Mouse (Mus musculus) hindlimb bud, embryonic 11.5 days (tissue): ENCODE results near the gene Rnf39.

Source experiments
- DNase-seq: peaks from one replicate; pipeline ENCODE4 v3.0.0-alpha.2; 2012; ENCODE audit warnings: low read depth, low spot score; ENCODE audit errors: extremely low spot score

The Rnf39 gene

GRCm38 (mm10) chr17:36938056-36938455 lies 4.7 kb upstream of the Rnf39 start:
- DNase-seq: no peak

DNA sequence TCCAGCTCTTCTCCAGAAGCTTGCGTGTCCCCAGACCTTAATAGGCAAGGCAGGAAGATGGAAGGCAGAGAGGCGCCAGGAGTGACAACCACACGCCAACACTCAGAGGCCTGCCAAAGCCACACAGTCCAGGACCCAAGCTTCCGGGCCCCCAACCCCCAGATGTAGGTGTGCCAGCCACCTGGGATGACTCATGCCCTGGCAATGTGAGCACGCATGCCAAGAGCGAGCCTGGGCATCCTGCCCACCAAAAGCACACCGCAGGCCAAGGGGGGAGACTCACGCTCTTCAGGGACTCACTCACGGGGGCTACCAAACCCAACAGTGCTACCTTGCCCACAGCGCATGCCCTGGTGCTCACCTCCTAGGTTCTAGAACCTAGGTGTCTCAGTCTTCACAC lies 327 bp upstream of the Rnf39 start:
- no peak for DNase-seq

GRCm38 (mm10) chr17:36943691-36944090 lies 973 bp downstream of the Rnf39 start:
- DNase-seq: no peak

DNA sequence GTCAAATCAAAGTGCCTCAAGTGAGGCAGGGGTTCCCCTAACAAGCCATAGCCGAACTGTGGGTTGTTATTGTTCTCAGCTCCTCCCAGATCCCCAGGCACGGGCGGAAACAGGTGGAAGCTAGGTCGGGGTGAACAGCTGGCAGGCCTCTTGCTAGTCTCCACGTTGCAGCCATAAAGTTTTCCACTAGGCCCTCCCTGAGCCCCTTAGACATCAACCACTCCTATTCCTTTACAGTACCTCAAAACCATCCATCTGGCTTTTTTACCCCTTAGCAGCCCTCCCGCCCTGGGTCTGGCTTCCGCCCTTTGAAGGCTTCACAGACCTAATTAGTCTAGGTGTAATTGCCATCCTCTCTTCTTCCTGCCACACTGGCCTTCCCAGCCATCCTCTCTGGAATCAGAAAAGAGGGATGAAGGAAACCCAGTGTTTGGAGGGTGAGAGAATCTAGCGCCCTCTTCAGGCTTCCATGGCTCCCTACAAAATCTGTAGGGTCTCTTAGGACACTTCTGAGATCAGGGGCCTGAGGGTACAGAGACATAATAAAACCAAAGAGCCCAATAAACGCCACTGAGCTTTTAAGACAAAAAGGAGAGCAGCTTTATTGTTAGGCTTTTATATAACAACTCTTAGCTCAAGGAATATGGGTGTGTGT lies 1.5 kb downstream of the Rnf39 start:
- DNase-seq: no peak

GRCm38 (mm10) chr17:36947051-36947819 lies 4.5 kb downstream of the Rnf39 start:
- DNase-seq: no peak

DNA sequence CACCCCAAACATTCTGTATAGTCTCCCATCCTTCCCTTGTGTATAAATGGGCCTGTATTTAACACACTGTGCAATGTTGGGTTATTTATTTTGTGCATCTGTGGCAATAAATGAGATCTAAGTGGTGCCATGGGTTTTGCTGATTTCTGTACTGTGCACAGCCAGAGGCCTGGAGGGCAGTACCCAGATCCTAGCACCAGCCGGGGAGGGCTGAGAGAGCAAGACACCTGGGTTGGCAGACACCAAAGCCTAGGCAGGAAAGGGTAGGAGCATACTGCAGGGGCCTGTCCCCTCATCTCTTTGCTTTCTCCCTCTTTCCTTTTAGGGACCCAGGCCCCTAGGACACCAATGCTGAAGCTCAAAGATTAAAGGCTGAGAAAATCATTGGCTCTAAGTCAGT lies 5.6 kb downstream of the Rnf39 start:
- no peak for DNase-seq

DNA sequence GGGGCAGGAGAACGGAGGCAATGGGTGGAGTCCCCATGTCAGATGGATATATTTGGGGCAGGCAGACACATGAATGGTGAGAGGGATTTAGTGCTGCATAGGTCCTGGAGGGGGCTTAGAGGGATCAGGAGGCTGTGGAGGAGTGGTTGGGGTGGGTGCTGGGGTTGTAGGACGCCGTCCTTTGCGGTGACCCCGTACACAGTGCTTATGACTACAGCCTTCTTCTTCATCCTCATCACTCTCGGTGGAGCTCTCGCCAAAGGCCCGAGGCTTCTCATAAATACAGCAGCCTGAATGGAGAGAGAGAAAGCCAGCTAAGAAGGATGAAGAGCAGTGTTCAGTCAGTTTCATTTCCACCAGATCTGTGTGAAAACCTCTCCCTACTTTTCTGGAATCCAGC lies 6.5 kb downstream of the Rnf39 start:
- DNase-seq: no peak

DNA sequence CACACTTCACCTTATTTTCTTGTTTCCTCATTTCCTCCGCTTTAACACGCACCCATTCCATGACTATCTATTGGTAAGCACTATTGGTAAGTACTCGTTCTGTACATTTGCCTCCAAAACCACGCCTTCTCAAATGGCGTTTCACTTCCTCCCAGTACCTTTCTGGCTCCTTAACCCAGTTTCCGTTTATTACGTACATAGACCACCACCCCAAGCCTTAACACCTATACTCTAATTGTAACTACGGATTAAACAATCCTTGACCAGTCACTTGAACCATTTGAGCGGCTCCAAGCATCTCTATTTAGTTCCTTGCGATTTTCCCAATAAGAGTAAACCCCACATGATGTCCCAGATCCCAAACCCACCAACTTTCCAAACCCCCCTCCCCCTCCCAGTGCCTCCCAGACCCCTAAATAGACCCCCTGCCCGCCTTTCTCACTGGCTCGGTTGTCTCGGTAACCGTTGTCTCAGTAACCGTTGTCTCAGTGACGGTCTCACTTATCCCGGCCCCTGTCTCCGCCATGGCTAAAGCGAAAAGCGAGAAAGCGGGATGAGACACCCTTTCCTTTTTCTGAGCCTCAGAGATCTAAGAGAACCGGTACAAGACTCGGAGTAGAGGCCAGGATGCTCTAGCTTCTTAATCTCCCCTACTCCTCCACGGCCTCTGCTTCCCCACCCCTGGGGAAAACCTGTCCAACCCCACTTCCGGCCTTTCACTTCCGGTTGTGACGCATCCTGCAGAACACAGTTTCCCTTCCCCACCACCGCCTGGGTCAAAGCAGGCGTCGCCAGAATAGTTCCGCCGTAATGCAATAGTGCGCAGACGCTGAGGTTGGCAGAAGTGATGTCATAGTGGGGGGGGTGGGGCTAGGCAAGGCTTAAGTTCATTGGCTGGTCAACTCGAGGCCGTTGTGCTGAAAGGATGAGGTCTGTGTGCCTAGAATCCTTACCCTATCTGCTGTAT lies 8.5 kb downstream of the Rnf39 start, which contains the start of gene Ppp1r11:
Ppp1r11 (minus strand) TSS at position 761 of the 967 bp plus-strand sequence.
- peak; percentile 96 for DNase-seq

DNA sequence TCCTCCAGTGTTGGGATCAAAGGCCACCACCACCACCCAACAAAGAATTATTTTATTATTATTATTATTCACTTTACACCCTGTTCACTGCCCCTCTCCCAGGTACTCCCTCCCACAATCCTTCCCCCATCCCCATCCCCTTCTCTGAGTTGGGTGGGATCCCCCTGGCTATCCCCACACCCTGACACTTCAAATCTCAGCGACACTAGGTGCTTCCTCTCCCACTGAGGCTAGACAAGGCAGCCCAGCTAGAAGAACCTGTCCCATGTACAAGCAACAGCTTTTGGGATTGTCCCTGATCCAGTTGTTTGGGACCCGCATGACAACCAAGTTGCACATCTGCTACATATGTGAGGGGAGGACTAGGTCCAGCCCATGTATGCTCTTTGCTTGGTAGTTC lies 9.9 kb downstream of the Rnf39 start:
- no peak for DNase-seq

DNA sequence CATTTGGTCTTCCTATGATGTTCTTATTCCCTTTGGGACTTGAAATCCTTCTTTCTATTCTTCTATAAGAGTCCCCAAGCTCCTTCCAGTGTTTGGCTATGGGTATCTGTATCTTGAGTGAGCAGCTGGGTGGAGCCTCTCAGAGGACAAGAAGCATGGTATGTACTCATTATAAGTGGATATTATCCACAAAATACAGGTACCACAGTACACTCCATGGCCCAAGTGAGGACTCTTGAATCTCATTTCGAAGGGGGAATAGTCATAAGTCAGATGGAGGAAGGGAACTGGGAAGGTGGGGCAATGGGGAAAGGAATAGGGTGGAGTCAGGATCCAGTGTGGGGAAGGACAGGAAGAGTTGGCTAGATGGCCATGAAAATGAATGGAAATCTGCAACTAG lies 10.3 kb downstream of the Rnf39 start:
- no peak for DNase-seq

DNA sequence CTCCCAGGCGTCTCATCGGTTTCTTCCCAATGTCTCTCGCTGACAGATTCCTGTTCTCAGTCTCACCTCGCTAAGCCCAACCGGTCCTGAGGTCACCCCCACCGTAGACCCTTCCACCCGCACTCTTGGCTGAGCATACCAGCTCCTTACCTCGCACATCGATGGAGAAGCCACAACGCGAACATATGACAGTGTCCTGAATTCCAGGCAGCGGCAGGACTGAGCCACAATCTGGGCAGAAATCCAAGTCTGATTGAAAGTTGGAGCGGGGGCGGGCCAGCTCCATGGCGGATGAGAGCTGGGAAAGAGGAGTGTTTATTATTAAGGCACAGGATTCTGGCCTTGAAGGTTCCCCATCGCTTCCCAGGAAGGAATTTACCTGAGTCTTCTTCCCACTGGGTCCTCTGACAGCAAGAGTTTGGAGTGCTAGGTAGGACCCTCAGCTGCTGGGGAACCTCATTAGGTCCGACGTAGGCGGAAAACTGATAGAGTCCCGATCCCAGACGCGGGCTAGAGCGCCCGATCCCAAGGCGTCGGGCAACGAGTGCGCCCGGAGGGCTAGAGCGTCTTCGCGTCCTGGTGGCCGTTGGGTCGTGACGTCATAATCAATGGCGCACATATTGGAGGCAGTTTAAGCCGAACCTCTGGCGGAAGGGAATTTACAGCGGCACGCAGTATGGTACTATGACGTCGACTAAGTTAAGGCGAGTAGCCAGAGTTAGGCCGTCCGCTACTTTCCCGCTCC lies 15.5 kb downstream of the Rnf39 start, which contains the start of the genes Znrd1 and Znrd1as:
Znrd1 (minus strand) TSS at position 561 of the 745 bp plus-strand sequence.
Znrd1as (plus strand) TSS at position 594 of the 745 bp plus-strand sequence.
- DNase-seq: peak; percentile 96

DNA sequence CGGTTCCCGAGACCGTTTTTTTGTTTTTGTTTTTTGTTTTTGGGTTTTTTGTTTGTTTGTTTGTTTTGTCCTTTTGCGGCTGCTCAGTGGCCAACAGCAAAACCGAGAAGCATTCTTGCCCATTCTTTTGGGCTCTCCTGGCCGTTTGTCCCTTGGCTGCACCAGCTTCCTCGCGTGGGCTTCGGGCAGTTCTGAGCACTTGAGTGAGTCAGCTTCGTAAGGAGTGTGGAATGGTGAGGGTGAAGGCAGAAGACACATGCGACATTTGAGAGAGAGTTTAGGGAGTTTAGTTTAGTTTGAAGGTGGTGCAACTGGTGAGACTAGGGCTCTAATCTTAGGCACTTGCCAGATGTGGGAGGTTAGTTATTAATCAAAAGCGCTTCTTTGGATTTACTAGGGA lies 16.2 kb downstream of the Rnf39 start:
- no peak for DNase-seq

DNA sequence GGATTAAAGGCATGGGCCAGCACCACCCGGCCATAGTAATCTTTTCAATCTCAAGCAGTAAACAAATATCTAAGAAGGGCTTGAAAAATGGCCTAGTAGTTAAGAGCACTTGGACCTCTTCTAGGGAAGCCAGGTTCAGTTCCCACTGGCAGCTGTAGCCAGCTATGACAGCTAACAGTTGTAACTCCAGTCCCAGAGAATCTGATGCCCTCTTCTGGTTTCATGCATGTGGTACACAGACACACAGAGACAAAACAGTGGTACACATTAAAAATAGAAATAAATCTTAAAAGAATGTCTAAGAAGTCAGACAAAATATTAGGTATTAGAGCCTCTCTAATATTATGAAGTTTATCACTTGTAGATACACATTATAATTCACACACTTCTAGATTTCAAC lies 18.4 kb downstream of the Rnf39 start:
- DNase-seq: no peak

DNA sequence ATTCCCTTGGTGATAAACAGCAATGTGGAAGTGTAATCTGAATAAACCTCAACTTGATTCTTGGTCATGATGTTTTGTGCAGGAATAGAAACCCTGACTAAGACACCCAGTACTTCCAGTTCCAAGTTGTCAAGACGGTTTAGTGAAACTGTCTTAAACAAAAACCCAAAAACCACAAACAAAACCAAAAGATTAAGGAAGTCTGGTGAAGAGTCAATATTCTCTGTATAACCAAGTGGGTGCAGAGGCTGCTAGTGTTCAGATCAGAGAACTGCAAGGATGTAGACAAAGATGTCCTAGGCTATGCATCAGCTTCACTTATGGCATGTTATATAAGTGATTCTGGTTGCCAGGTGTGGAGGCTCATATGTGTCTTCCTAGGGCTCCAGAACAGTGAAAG lies 24.2 kb downstream of the Rnf39 start:
- DNase-seq: no peak

GRCm38 (mm10) chr17:36970316-36970890 lies 27.7 kb downstream of the Rnf39 start:
- DNase-seq: no peak

DNA sequence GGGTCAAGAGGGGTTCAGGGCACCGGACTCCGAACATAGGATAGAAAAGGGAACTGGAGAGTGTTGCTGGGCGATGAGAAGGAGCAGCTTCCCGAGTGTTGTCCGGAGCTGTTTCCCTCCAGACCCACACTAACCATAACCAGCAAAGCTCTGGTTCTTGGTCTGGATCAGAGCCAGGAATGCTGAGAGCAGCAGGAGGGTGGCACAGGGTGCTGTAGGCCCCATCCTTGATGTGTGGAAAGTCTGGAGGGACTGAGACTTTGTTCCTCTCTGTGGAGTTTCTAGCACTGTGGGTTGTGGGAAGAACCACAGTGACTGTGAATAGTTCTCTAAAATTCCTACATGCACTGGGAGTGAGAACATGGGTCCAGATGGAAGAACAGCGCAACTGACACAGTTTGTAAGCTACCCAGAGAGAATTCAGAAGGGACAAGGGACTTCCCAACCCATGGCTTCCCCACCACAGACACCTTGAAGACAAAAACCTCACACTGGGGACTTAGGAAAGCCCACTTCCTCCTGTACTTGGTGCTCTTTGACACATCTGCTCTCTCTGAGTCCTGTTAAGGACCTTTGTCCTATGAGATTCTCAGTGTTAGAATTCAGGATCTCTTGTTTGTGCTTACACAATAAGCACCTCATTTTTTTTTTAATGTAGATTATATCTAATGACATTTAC lies 28.6 kb downstream of the Rnf39 start:
- DNase-seq: no peak

DNA sequence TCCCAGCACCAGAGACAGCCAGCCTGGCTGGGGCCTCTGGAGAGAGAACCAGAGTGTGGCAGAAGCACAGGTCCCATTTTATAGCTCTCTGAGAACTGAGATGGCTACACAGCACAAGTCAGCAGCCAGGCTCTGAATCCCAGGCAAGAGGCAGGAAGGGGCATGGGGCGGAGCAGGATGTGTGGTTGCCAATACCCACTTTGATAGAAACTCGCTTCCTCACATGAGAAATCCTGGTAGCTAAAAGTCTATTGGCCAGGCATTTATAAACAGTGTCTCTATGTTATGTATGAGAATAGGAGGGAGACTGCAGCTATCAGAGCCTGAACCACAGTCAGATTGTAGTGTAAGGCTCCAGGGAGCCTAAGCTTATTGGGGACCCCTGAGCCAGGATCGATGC lies 30.1 kb downstream of the Rnf39 start:
- no peak for DNase-seq

GRCm38 (mm10) chr17:36973271-36973787 lies 30.6 kb downstream of the Rnf39 start:
- DNase-seq: no peak

- DNase-seq: no peak
Measured at GRCm38 (mm10) chr17:36981221-36981813, 38.6 kb downstream of the Rnf39 start, which contains the start of gene 2410137M14Rik. TSS of gene 2410137M14Rik (minus strand) at chr17:36981237.
